Mouse (Mus musculus): ENCODE measurements around the gene Sh3kbp1. TPM values are rescaled to one million over a fixed set of nuclear protein-coding genes. Genes with fewer than 3 reads are reported as not detected.
"Not testable (repeated sequence)": the region's sequence is repeated elsewhere in the genome, so short reads cannot be mapped to it uniquely, and the experiment has no call there.

Sh3kbp1 gene
- polyA plus RNA-seq (2012; rRNA removed): 15.8 and 16.4 TPM in 2 replicates

GRCm38 (mm10) chrX:159626907-159627587 lies at the start of gene Sh3kbp1:
Gene Sh3kbp1, plus strand, starts transcription at chrX:159627272.
- DNase-seq (ENCODE audit: low read depth): no peak

- DNase-seq (ENCODE audit: low read depth): not testable (repeated sequence)
Measured at GRCm38 (mm10) chrX:159584738-159585137, 42.3 kb upstream of the Sh3kbp1 start.

GRCm38 (mm10) chrX:159591633-159592032 lies 35.4 kb upstream of the Sh3kbp1 start:
- DNase-seq (ENCODE audit: low read depth): no peak

GRCm38 (mm10) chrX:159597502-159597901 lies 29.6 kb upstream of the Sh3kbp1 start:
- DNase-seq (ENCODE audit: low read depth): no peak

- no peak for DNase-seq (ENCODE audit: low read depth)
Measured at GRCm38 (mm10) chrX:159604832-159605231, 22.2 kb upstream of the Sh3kbp1 start.

GRCm38 (mm10) chrX:159606936-159607335 lies 20.1 kb upstream of the Sh3kbp1 start:
- DNase-seq (ENCODE audit: low read depth): no peak

GRCm38 (mm10) chrX:159626208-159626906 lies 715 bp upstream of the Sh3kbp1 start:
- no peak for DNase-seq (ENCODE audit: low read depth)

GRCm38 (mm10) chrX:159627588-159628566 lies 805 bp downstream of the Sh3kbp1 start:
- no peak for DNase-seq (ENCODE audit: low read depth)

- DNase-seq (ENCODE audit: low read depth): no peak
Measured at GRCm38 (mm10) chrX:159628629-159629028, 1.6 kb downstream of the Sh3kbp1 start.

GRCm38 (mm10) chrX:159629203-159629602 lies 2.1 kb downstream of the Sh3kbp1 start:
- DNase-seq (ENCODE audit: low read depth): no peak

- DNase-seq (ENCODE audit: low read depth): no peak
Measured at GRCm38 (mm10) chrX:159638500-159639227, 11.6 kb downstream of the Sh3kbp1 start.

- DNase-seq (ENCODE audit: low read depth): no peak
Measured at GRCm38 (mm10) chrX:159639991-159640390, 12.9 kb downstream of the Sh3kbp1 start.

- no peak for DNase-seq (ENCODE audit: low read depth)
Measured at GRCm38 (mm10) chrX:159645314-159645713, 18.2 kb downstream of the Sh3kbp1 start.

GRCm38 (mm10) chrX:159647564-159647963 lies 20.5 kb downstream of the Sh3kbp1 start:
- DNase-seq (ENCODE audit: low read depth): no peak

- DNase-seq (ENCODE audit: low read depth): no peak
Measured at GRCm38 (mm10) chrX:159648598-159648997, 21.5 kb downstream of the Sh3kbp1 start.

GRCm38 (mm10) chrX:159650130-159650678 lies 23.1 kb downstream of the Sh3kbp1 start:
- DNase-seq (ENCODE audit: low read depth): no peak

- no peak for DNase-seq (ENCODE audit: low read depth)
Measured at GRCm38 (mm10) chrX:159650727-159651126, 23.7 kb downstream of the Sh3kbp1 start.

- no peak for DNase-seq (ENCODE audit: low read depth)
Measured at GRCm38 (mm10) chrX:159671388-159671787, 44.3 kb downstream of the Sh3kbp1 start.

GRCm38 (mm10) chrX:159672466-159672865 lies 45.4 kb downstream of the Sh3kbp1 start:
- DNase-seq (ENCODE audit: low read depth): no peak

- DNase-seq (ENCODE audit: low read depth): no peak
Measured at GRCm38 (mm10) chrX:159676242-159676641, 49.2 kb downstream of the Sh3kbp1 start.
